Mouse (Mus musculus): Measurements from ENCODE around the gene Hist1h2ak. TPM values are rescaled to one million over a fixed set of nuclear protein-coding genes. Genes with fewer than 3 reads are reported as not detected.
"Not testable (repeated sequence)": the region's sequence is repeated elsewhere in the genome, so short reads cannot be mapped to it uniquely, and the experiment has no call there.

Gene Hist1h2ak
- polyA plus RNA-seq, 1 experiment from 2014 or later: 10.8 TPM

DNA sequence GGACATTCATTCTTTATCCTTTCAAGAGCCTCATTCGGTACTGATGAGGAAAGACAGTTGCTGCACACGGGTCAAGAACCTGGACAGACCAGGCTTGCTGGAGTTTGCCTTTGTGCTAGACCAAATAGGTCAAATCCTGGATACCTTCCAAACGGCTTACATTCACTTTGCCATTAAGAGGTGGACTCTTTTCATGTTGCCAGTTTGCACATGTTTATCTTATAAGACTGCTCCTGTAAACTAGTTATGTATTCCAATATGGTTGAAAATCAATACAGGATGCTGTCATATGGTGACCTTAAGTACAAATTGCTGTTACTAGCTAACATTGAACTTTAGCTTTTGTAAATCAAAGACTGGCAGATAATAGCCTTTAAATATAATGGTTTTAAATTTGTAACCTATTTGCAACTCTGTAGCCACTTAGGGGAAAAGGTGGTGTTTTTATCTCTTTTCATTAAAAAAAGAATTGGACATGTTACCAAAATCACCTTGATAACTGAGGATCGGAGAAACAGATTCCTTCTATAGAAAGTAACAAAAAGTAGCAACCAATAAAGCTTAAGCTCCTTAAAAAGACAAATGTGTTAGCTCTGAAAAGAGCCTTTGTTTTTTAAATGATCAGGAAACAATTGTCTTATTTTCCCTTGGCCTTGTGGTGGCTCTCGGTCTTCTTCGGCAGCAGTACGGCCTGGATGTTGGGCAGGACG lies 32.7 kb upstream of the Hist1h2ak start:
- peak overlapping the region; percentile 87 for H3K27ac ChIP-seq (ENCODE audit: low read depth, low read length)
- H3K36me3 ChIP-seq (ENCODE audit: control insufficient read depth, insufficient read depth, low read length): no peaks in the 10 kb centered on the region
- peak overlapping the region; percentile 30 for H3K4me3 ChIP-seq (ENCODE audit: low read depth, low read length)
- peak; percentile 64 for DNase-seq (ENCODE audit: low spot score)
- no peaks in the 10 kb centered on the region for H3K9me3 ChIP-seq (replicated peaks; ENCODE audit: control insufficient read depth, low read length)
- H3K4me1 ChIP-seq (ENCODE audit: control insufficient read depth, insufficient read depth, low read length): peaks cover 33% of the 10 kb centered on the region
- H3K9ac ChIP-seq (ENCODE audit: low read length): peak overlapping the region; percentile 54; the same call in 1 of the 2 replicates
- WGBS: 2% methylated on average over 8 of the region's 8 CpGs
- no peak for ATAC-seq
- no peaks in the 10 kb centered on the region for H3K27me3 ChIP-seq (replicated peaks; ENCODE audit: control insufficient read depth, insufficient read depth, low read length)
- peak overlapping the region; percentile 53 for H3K4me2 ChIP-seq (ENCODE audit: low read length)

DNA sequence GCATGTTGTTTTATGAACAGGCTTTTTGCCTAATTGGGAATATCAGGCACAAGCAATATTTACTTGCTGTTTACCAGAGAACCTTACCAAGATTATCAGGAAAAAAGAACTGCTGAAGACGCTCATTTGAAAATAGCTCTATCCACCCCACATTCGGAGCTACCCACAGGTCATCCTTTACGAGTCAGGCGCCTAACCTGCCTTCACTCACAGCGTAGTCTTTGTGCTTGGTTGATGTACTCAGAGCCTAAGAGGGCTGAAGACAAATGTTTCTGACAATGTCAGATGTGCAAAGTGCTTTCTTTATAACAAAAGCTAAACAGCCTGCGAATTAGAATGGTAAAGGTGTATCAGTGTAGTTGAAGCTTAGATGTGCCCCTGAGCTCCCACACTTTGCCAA lies 30.7 kb upstream of the Hist1h2ak start:
- peaks cover 39% of the 10 kb centered on the region for H3K4me1 ChIP-seq (ENCODE audit: control insufficient read depth, insufficient read depth, low read length)
- ATAC-seq (no peak), DNase-seq (ENCODE audit: low spot score) (no peak)
- no peaks in the 10 kb centered on the region for H3K36me3 ChIP-seq (ENCODE audit: control insufficient read depth, insufficient read depth, low read length)
- H3K27ac ChIP-seq (ENCODE audit: low read depth, low read length): peak overlapping the region; percentile 84
- H3K9ac ChIP-seq (ENCODE audit: low read length): peak overlapping the region; percentile 49; the same call in 1 of the 2 replicates
- no peak overlapping the region for H3K4me3 ChIP-seq (ENCODE audit: low read depth, low read length)
- no peaks in the 10 kb centered on the region for H3K27me3 ChIP-seq (replicated peaks; ENCODE audit: control insufficient read depth, insufficient read depth, low read length)
- H3K9me3 ChIP-seq (replicated peaks; ENCODE audit: control insufficient read depth, low read length): no peaks in the 10 kb centered on the region
- 19% methylated on average over 6 of the region's 6 CpGs for WGBS
- peak overlapping the region; percentile 67 for H3K4me2 ChIP-seq (ENCODE audit: low read length)

DNA sequence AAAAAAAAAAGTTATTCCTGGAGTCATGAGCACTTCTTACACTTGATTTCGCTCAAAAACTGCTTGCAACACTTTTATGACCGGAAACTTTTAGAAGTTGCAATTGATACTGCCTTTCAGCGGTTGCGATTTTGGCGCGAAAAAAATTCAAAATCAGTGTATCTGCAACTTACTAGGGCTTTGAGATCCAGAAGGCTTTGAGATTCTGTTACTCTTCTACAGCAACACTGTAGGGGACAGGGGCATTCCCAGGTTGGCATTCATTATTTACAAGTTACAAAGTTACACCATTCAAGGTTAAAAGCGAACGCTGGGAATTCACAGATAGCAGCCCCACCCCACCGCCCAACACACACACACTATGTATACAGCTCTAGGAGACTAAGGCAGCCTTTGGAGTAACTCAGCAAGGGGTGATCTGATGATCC lies 30.1 kb upstream of the Hist1h2ak start:
- Histone ChIP-seq H3K9ac (ENCODE audit: low read length) (peak overlapping the region; percentile 49; the same call in 1 of the 2 replicates), H3K27ac (ENCODE audit: low read depth, low read length) (peak overlapping the region; percentile 84), H3K36me3 (ENCODE audit: control insufficient read depth, insufficient read depth, low read length) (no peaks in the 10 kb centered on the region), H3K9me3 (replicated peaks; ENCODE audit: control insufficient read depth, low read length) (no peaks in the 10 kb centered on the region), H3K27me3 (replicated peaks; ENCODE audit: control insufficient read depth, insufficient read depth, low read length) (no peaks in the 10 kb centered on the region), H3K4me1 (ENCODE audit: control insufficient read depth, insufficient read depth, low read length) (peaks cover 39% of the 10 kb centered on the region), H3K4me2 (ENCODE audit: low read length) (peak overlapping the region; percentile 67), H3K4me3 (ENCODE audit: low read depth, low read length) (peak overlapping the region; percentile 37)
- DNase-seq (ENCODE audit: low spot score) (peak; percentile 77), ATAC-seq (no peak)
- under 1% methylated on average over 9 of the region's 9 CpGs for WGBS

DNA sequence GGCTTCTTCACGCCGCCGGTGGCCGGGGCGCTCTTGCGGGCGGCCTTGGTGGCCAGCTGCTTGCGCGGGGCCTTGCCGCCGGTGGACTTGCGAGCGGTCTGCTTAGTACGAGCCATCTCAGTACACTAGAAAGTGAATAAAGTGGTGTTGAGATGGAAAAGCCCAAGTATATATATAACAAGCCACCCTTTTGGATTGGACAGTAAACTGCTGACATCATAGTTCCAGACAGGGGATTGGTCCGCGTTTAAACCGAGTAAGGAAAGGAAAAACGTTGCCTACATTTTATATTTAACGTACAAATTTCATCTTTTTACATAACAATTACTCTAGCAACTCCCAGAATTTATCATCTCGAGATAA lies 29.6 kb upstream of the Hist1h2ak start, which contains the start of gene Hist1h3i:
TSS of gene Hist1h3i (minus strand) at position 116 of the 363 bp plus-strand sequence.
- Histone ChIP-seq H3K9ac (ENCODE audit: low read length) (peak within 1 kb of the TSS; percentile 68), H3K4me2 (ENCODE audit: low read length) (peak within 1 kb of the TSS; percentile 67), H3K27ac (ENCODE audit: low read depth, low read length) (peak within 1 kb of the TSS; percentile 87), H3K9me3 (replicated peaks; ENCODE audit: control insufficient read depth, low read length) (no peaks in the 10 kb centered on the region), H3K27me3 (replicated peaks; ENCODE audit: control insufficient read depth, insufficient read depth, low read length) (no peaks in the 10 kb centered on the region), H3K4me3 (ENCODE audit: low read depth, low read length) (peak within 1 kb of the TSS; percentile 37), H3K36me3 (ENCODE audit: control insufficient read depth, insufficient read depth, low read length) (no peaks in the 10 kb centered on the region), H3K4me1 (ENCODE audit: control insufficient read depth, insufficient read depth, low read length) (peaks cover 39% of the 10 kb centered on the region)
- DNase-seq (ENCODE audit: low spot score) (peak; percentile 97), ATAC-seq (peak; percentile 73)
- WGBS: 0% methylated on average over 11 of the region's 20 CpGs

DNA sequence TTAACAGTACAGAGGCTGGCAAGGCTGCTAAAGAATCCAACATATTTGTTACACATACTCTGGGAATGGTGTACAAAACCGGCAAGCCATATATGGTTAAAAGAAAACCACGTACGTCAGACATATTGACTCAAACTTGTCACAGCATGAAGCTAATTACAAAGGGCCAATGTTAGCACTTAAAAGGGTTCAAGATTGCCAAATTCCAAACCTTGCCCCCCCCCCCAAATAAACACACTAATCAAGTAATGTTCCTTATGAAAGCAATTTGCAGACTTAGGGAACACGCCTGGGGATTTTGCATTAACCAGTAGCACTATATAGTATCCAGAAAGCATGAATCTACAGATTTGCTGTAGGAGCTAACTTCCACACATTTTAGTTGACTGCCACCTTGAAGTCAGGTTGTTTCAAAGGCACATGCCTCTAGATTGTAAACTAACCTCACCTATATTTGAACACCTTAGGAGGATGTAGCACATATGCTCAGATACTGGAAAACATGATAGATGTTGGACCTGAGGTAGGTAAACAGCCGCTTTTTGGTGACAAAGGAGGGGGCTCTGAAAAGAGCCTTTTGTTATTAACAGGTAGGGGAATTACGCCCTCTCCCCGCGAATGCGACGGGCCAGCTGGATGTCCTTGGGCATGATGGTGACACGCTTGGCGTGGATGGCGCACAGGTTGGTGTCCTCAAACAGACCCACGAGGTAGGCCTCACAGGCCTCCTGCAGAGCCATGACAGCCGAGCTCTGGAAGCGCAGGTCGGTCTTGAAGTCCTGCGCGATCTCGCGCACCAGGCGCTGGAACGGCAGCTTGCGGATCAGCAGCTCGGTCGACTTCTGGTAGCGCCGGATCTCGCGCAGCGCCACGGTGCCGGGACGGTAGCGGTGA lies 29.0 kb upstream of the Hist1h2ak start:
- peak; percentile 63 for DNase-seq (ENCODE audit: low spot score)
- ATAC-seq: not testable (repeated sequence)
- H3K27ac ChIP-seq (ENCODE audit: low read depth, low read length): peak overlapping the region; percentile 87

DNA sequence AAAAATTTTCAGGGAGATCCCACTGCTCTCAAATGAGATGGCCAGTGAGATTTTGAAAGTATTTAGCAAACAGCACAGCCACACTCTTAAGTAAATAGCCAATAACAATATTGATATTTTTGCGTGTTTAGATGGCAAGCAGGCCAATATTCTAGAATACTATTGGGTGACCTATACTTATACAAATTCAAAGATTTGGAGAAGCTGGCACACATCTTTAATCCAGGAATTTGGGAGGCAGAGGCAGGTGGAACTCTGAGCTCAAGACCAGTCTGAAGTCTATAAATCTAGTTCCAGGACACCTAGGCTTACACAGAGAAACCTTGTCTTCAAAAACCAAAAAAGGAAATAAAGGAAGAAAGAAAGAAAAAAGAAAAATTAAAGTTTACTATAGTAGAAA lies 28.0 kb upstream of the Hist1h2ak start:
- ATAC-seq (no peak), DNase-seq (ENCODE audit: low spot score) (no peak)
- no peaks in the 10 kb centered on the region for H3K9me3 ChIP-seq (replicated peaks; ENCODE audit: control insufficient read depth, low read length)
- no peaks in the 10 kb centered on the region for H3K36me3 ChIP-seq (ENCODE audit: control insufficient read depth, insufficient read depth, low read length)
- H3K4me1 ChIP-seq (ENCODE audit: control insufficient read depth, insufficient read depth, low read length): peaks cover 34% of the 10 kb centered on the region
- no peak overlapping the region for H3K4me2 ChIP-seq (ENCODE audit: low read length)
- H3K27ac ChIP-seq (ENCODE audit: low read depth, low read length): no peak overlapping the region
- H3K27me3 ChIP-seq (replicated peaks; ENCODE audit: control insufficient read depth, insufficient read depth, low read length): no peaks in the 10 kb centered on the region
- 90% methylated on average over 1 of the region's 1 CpGs for WGBS
- H3K4me3 ChIP-seq (ENCODE audit: low read depth, low read length): no peak overlapping the region
- no peak overlapping the region for H3K9ac ChIP-seq (ENCODE audit: low read length)

More for the DNA sequence above, 29.0 kb upstream of the Hist1h2ak start:
- Histone ChIP-seq H3K4me3 (ENCODE audit: low read depth, low read length) (peak overlapping the region; percentile 37), H3K4me1 (ENCODE audit: control insufficient read depth, insufficient read depth, low read length) (peaks cover 34% of the 10 kb centered on the region), H3K9ac (ENCODE audit: low read length) (peak overlapping the region; percentile 68), H3K4me2 (ENCODE audit: low read length) (peak overlapping the region; percentile 67)
- WGBS: under 1% methylated on average over 14 of the region's 35 CpGs
- H3K9me3 ChIP-seq (replicated peaks; ENCODE audit: control insufficient read depth, low read length); H3K27me3 ChIP-seq (replicated peaks; ENCODE audit: control insufficient read depth, insufficient read depth, low read length); H3K36me3 ChIP-seq (ENCODE audit: control insufficient read depth, insufficient read depth, low read length): not testable (repeated sequence)

DNA sequence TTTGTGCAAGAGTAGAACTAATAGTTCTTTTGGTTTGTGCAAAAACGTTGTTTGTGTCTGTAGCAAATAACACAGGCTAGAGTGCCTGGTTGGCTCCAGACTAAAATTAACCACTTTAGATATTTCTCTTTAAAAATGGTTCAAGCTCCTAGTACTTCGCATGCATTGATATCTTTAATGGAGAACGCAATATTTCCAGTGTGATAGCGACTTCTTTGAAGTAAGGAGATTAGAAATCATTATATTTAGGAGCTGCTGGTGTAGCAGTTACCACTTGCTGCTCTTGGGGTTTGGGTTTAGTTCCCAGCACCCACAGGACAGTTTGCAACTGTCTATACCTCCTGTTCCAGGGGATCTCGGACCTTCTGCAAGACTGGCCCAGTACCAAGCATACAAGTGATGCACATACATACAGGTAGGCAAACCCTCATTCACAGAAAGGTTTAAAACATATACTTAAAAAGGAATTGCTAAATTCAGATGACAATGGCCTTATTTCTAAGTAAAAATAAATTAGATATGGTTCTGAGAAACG lies 27.5 kb upstream of the Hist1h2ak start:
- no peaks in the 10 kb centered on the region for H3K27me3 ChIP-seq (replicated peaks; ENCODE audit: control insufficient read depth, insufficient read depth, low read length)
- peak overlapping the region; percentile 58; the same call in 1 of the 2 replicates for H3K27ac ChIP-seq (ENCODE audit: low read depth, low read length)
- peaks cover 30% of the 10 kb centered on the region for H3K4me1 ChIP-seq (ENCODE audit: control insufficient read depth, insufficient read depth, low read length)
- ATAC-seq: no peak
- no peaks in the 10 kb centered on the region for H3K36me3 ChIP-seq (ENCODE audit: control insufficient read depth, insufficient read depth, low read length)
- 41% methylated on average over 6 of the region's 6 CpGs for WGBS
- peak overlapping the region; percentile 83 for H3K9ac ChIP-seq (ENCODE audit: low read length)
- no peak for DNase-seq (ENCODE audit: low spot score)
- H3K9me3 ChIP-seq (replicated peaks; ENCODE audit: control insufficient read depth, low read length): no peaks in the 10 kb centered on the region
- H3K4me2 ChIP-seq (ENCODE audit: low read length): peak overlapping the region; percentile 76
- H3K4me3 ChIP-seq (ENCODE audit: low read depth, low read length): no peak overlapping the region

DNA sequence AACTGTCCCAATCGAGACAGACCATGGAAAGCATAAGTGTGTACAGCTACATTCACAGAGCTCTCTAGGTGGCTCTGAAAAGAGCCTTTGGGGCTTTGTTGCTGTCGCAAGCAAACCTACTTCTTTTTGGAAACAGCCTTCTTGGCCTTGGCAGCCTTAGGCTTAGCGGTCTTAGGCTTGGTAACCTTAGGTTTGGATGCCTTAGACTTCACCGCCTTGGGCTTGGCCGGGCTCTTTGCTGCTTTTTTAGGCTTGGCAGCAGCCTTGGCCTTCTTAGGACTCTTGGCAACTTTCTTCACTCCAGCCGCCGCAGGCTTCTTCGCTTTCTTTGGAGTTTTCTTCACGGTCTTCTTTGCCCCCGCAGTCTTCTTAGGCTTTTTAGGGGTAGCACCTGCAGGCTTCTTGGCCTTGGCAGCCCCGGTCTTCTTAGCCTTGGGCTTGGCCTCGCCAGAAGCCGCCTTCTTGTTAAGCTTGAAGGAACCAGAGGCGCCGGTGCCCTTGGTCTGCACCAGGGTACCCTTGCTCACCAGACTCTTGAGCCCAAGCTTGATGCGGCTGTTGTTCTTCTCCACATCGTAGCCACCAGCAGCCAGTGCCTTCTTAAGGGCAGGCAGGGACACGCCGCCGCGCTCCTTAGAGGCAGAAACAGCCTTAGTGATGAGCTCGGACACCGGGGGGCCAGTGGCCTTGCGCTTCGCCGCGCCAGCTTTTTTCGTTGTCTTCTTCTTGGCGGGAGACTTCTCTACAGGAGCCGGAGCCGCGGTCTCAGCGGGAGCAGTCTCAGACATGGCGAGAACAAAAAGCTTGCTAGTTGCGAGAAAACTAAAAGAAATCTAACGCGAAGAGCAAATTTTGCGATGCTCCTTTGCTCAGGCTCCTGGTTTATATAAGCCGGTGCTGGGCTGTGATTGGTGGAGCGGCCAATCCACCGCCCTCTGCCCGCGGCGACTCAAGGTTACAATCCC lies 26.4 kb upstream of the Hist1h2ak start, which contains the start of gene Hist1h1b:
TSS of gene Hist1h1b (minus strand) at position 859 of the 965 bp plus-strand sequence.
- ATAC-seq: peak; percentile 29

More for the DNA sequence above, 26.4 kb upstream of the Hist1h2ak start, which contains the start of gene Hist1h1b:
- Histone ChIP-seq H3K4me2 (ENCODE audit: low read length) (peak within 1 kb of the TSS; percentile 76), H3K27ac (ENCODE audit: low read depth, low read length) (peak within 1 kb of the TSS; percentile 92), H3K27me3 (replicated peaks; ENCODE audit: control insufficient read depth, insufficient read depth, low read length) (no peaks in the 10 kb centered on the region), H3K36me3 (ENCODE audit: control insufficient read depth, insufficient read depth, low read length) (no peaks in the 10 kb centered on the region), H3K4me1 (ENCODE audit: control insufficient read depth, insufficient read depth, low read length) (peaks cover 26% of the 10 kb centered on the region), H3K9me3 (replicated peaks; ENCODE audit: control insufficient read depth, low read length) (no peaks in the 10 kb centered on the region), H3K4me3 (ENCODE audit: low read depth, low read length) (peak within 1 kb of the TSS; percentile 48), H3K9ac (ENCODE audit: low read length) (peak within 1 kb of the TSS; percentile 83)
- peak; percentile 85 for DNase-seq (ENCODE audit: low spot score)
- under 1% methylated on average over 44 of the region's 44 CpGs for WGBS

Measured in forebrain, embryonic 14.5 days (tissue).